Mouse (Mus musculus): Measurements from ENCODE around the gene Dnttip1. TPM values are rescaled to one million over a fixed set of nuclear protein-coding genes. Genes with fewer than 3 reads are reported as not detected.
"Not testable (repeated sequence)": the region's sequence is repeated elsewhere in the genome, so short reads cannot be mapped to it uniquely, and the experiment has no call there.

Gene Dnttip1
- polyA plus RNA-seq (2016; fragmentation: Nextera tagmentation; extraction: Ambion mirVana): 85.1 and 88.8 TPM in 2 replicates

DNA sequence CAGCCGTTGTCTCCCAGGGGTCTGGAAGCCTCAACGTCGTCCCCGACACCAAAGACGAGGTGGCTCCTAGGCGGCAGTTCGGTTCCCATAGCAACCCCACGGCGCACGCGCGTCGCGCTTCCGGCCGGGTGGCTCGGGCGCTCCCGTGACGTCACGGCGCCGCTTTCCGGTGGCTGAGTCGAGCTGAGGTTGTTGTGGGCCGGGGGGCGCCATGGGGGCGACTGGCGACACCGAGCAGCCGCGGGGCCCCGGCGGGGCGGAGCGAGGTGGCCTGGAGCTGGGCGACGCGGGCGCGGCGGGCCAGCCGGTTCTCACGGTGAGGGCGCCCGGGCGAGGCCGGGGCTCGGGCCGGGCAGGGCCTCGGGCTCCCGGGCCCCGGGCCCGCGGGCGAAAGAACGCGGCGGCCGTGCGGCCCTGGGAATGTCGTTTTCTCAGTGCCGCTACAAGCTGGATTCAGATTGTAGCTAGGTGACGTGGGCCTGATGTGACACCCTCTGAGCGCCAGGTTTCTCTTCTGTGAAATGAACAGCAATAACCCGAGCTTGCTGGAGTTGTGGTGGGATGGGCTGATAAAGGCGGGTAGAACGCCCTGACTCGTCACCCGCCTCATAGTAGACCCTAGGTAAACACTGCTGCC lies at the start of gene Dnttip1, which contains the start of gene Wfdc3:
Dnttip1 (plus strand) TSS at position 141 of the 637 bp plus-strand sequence.
Wfdc3 (minus strand) TSS at position 89 of the 637 bp plus-strand sequence.
- Histone ChIP-seq H3K4me1 (peaks cover 20% of the 10 kb centered on the region), H3K27me3 (replicated peaks; ENCODE audit: low read depth, poor library complexity, severe bottlenecking) (no peaks in the 10 kb centered on the region), H3K36me3 (replicated peaks) (peaks cover 37% of the 10 kb centered on the region), H3K27ac (replicated peaks) (peak within 1 kb of the TSS; percentile 95), H3K9me3 (no peaks in the 10 kb centered on the region), H3K4me3 (peak within 1 kb of the TSS; percentile 92)
- under 1% methylated on average over 70 of the region's 70 CpGs for WGBS
- DNase-seq (ENCODE audit: low spot score): peak; percentile 96

DNA sequence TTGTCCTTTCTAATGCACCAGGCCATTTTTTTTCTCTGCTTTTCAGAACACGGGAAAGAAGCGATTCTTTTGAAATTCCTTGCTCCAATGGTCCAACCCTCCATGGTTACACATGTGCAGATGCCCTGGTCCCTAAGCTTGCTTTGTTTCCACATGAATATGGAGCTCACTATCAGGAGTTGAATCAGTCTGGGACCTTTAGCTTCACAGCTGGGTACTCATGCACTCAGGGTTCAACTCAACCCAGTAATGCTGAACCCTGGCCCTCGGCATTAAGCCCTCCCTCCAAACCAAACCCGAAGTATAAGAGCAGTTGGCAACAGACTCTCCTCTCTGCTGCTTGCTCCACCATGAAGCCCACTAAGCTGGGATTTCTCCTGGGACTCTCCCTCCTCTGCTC lies 47.6 kb upstream of the Dnttip1 start, which contains the start of gene Spint4:
Spint4 (plus strand) TSS at position 301 of the 400 bp plus-strand sequence.
- DNase-seq (ENCODE audit: low spot score): no peak
- Histone ChIP-seq H3K4me3 (no peak within 1 kb of the TSS), H3K36me3 (replicated peaks) (no peaks in the 10 kb centered on the region), H3K27ac (replicated peaks) (no peak within 1 kb of the TSS), H3K9me3 (no peaks in the 10 kb centered on the region), H3K27me3 (replicated peaks; ENCODE audit: low read depth, poor library complexity, severe bottlenecking) (no peaks in the 10 kb centered on the region), H3K4me1 (no peaks in the 10 kb centered on the region)
- 83% methylated on average over 4 of the region's 4 CpGs for whole genome bisulfite sequencing

DNA sequence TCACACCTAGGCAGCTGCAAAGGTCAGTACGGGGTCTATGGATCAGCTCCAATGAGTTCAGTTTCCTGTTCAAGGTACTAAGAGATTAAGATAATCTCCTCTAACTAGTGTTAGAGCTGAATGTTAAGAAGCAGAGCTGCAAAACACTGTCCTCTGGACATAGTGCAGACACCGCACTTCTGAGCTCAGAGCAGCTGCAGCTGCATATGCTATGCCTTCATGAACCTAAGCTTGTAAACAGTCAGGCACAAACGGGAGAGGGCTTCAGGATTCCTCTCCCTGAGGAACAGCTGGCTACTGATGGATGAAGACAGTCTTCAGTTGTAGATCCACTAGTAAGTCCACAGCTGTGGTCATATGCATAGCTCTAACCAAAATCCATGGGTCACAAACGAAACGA lies 44.8 kb upstream of the Dnttip1 start:
- DNase-seq (ENCODE audit: low spot score): no peak
- no peak overlapping the region for H3K27ac ChIP-seq (replicated peaks)
- WGBS: 86% methylated on average over 5 of the region's 5 CpGs
- H3K4me1 ChIP-seq: no peaks in the 10 kb centered on the region
- H3K4me3 ChIP-seq: no peak overlapping the region
- no peaks in the 10 kb centered on the region for H3K27me3 ChIP-seq (replicated peaks; ENCODE audit: low read depth, poor library complexity, severe bottlenecking)
- H3K9me3 ChIP-seq: no peaks in the 10 kb centered on the region
- H3K36me3 ChIP-seq (replicated peaks): no peaks in the 10 kb centered on the region

DNA sequence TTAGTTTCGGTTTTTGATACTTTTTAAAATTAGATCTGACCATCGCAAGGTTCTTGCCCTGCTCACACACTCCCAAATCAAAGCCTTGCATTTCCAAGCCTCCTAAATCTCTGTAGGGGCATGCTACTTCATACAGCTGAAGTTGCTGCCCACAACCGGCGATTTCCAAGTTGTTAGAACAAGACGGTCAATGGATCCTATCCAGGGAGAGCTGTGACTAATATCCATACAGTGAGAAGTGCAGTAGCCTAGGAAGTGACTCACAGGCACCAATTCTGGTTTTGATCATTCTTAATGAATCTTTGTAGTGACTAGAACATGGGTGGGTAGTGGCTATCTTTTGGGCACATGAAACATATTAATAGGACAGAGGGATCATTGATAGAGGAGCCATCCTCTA lies 44.0 kb upstream of the Dnttip1 start:
- Histone ChIP-seq H3K27me3 (replicated peaks; ENCODE audit: low read depth, poor library complexity, severe bottlenecking) (no peaks in the 10 kb centered on the region), H3K4me3 (no peak overlapping the region), H3K27ac (replicated peaks) (no peak overlapping the region), H3K4me1 (no peaks in the 10 kb centered on the region), H3K9me3 (no peaks in the 10 kb centered on the region), H3K36me3 (replicated peaks) (no peaks in the 10 kb centered on the region)
- 90% methylated on average over 5 of the region's 5 CpGs for WGBS
- no peak for DNase-seq (ENCODE audit: low spot score)

DNA sequence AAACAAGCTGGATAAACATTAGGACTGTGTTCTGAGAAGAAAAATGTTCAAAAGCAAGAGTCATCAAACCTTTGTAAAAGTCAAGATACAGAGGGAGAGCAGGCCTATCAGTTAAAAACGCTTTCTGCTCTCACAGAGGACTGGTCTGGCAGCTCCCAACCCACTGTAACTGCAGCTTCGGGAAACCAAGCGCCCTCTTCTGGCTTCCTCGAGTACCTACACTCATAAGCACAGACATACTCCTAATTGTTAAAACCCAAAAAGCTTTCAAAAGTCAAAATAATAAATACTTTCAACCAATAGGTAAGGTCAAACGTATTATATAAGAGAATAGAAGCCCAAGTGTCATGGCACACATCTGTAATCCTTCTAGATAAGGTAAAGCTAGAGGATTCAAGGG lies 41.5 kb upstream of the Dnttip1 start:
- 72% methylated on average over 5 of the region's 5 CpGs for WGBS
- no peaks in the 10 kb centered on the region for H3K9me3 ChIP-seq
- H3K4me3 ChIP-seq: no peak overlapping the region
- H3K4me1 ChIP-seq: no peaks in the 10 kb centered on the region
- no peak for DNase-seq (ENCODE audit: low spot score)
- H3K36me3 ChIP-seq (replicated peaks): no peaks in the 10 kb centered on the region
- H3K27me3 ChIP-seq (replicated peaks; ENCODE audit: low read depth, poor library complexity, severe bottlenecking): no peaks in the 10 kb centered on the region
- H3K27ac ChIP-seq (replicated peaks): no peak overlapping the region

DNA sequence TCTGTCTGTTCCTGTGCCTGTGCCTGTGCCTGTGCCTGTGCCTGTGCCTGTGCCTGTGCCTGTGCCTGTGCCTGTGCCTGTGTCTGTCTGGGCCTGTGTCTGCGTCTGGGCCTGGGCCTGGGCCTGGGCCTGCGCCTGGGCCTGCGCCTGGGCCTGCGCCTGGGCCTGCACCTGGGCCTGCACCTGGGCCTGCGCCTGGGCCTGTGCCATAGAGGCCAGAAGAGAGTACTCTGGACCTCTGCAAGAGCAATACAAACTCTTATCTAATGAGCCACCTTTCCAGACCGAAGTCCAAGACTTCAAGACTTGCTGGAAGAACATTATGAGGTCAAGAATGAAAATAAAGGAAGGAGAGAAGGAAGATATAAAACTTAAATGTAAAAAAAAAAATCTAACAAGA lies 40.5 kb upstream of the Dnttip1 start:
- DNase-seq (ENCODE audit: low spot score): no peak
- no peak overlapping the region for H3K27ac ChIP-seq (replicated peaks)
- no peak overlapping the region for H3K4me3 ChIP-seq
- H3K36me3 ChIP-seq (replicated peaks): no peaks in the 10 kb centered on the region
- WGBS: 94% methylated on average over 6 of the region's 6 CpGs
- H3K27me3 ChIP-seq (replicated peaks; ENCODE audit: low read depth, poor library complexity, severe bottlenecking): no peaks in the 10 kb centered on the region
- no peaks in the 10 kb centered on the region for H3K4me1 ChIP-seq
- H3K9me3 ChIP-seq: no peaks in the 10 kb centered on the region

DNA sequence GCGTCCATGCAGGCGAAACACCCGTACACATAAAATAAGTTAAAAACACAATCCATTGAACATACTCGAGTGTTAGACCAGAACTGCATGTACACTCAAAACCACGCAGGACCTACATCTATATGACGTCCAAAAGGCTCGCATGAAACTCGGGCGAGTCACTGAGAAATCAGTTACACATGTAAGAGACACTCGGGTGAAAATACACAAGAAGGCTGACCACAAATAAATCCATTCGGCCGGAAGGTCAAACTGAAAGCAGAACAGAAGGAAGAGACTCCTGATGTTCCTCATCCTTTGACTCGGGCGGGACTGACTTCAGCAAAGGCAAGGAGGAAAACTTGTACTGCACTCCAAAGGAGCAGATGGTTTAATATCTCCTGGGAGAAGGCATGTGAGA lies 39.8 kb upstream of the Dnttip1 start:
- no peaks in the 10 kb centered on the region for H3K9me3 ChIP-seq
- no peaks in the 10 kb centered on the region for H3K4me1 ChIP-seq
- WGBS: 93% methylated on average over 14 of the region's 14 CpGs
- no peak for DNase-seq (ENCODE audit: low spot score)
- no peaks in the 10 kb centered on the region for H3K27me3 ChIP-seq (replicated peaks; ENCODE audit: low read depth, poor library complexity, severe bottlenecking)
- H3K36me3 ChIP-seq (replicated peaks): no peaks in the 10 kb centered on the region
- H3K4me3 ChIP-seq: no peak overlapping the region
- no peak overlapping the region for H3K27ac ChIP-seq (replicated peaks)

DNA sequence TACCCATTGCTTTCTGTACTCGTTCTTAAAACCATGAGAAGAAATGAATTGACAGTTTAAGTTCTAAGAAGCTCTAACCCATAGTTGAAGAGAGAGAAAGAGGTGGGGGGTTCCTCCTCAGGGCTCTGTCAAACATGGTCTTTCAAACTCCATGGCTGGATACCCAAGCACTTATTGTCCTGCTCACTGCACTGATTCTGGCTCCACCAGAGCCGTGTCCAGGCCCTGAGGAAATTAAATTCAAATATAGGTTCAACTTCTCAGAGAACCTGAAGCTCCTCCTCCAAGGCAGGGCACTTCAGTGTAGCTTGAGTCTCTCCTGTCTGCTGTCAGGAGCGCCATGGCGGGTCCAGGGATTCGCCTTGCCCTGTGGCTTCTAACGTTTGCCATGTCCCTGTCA lies 30.8 kb upstream of the Dnttip1 start, which contains the start of gene Spint5:
Spint5 (plus strand) TSS at position 301 of the 400 bp plus-strand sequence.
- no peaks in the 10 kb centered on the region for H3K4me1 ChIP-seq
- no peaks in the 10 kb centered on the region for H3K9me3 ChIP-seq
- H3K27me3 ChIP-seq (replicated peaks; ENCODE audit: low read depth, poor library complexity, severe bottlenecking): no peaks in the 10 kb centered on the region
- no peak within 1 kb of the TSS for H3K4me3 ChIP-seq
- no peak within 1 kb of the TSS for H3K27ac ChIP-seq (replicated peaks)
- 77% methylated on average over 6 of the region's 6 CpGs for WGBS
- no peaks in the 10 kb centered on the region for H3K36me3 ChIP-seq (replicated peaks)
- no peak for DNase-seq (ENCODE audit: low spot score)

DNA sequence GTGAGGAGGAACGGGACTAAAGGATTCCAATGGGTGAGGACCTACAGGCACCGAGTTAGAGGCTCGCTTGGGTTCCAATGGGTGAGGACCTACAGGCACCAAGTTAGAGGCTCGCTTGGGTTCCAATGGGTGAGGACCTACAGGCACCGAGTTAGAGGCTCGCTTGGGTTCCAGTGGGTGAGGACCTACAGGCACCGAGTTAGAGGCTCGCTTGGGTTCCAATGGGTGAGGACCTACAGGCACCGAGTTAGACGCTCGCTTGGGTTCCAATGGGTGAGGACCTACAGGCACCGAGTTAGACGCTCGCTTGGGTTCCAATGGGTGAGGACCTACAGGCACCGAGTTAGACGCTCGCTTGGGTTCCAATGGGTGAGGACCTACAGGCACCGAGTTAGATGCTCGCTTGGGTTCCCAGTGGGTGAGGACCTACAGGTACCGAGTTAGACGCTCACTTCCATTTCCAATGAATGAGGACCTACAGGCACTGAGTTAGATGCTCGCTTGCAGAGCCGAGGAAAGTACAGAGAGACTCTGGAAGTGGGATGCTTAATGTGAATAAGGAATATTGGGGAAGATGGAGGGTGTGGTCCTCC lies 29.5 kb upstream of the Dnttip1 start:
- not testable (repeated sequence) for H3K4me3 ChIP-seq; DNase-seq (ENCODE audit: low spot score); H3K36me3 ChIP-seq (replicated peaks); H3K27ac ChIP-seq (replicated peaks); H3K4me1 ChIP-seq; H3K27me3 ChIP-seq (replicated peaks; ENCODE audit: low read depth, poor library complexity, severe bottlenecking); H3K9me3 ChIP-seq
- WGBS: 92% methylated on average over 23 of the region's 23 CpGs

DNA sequence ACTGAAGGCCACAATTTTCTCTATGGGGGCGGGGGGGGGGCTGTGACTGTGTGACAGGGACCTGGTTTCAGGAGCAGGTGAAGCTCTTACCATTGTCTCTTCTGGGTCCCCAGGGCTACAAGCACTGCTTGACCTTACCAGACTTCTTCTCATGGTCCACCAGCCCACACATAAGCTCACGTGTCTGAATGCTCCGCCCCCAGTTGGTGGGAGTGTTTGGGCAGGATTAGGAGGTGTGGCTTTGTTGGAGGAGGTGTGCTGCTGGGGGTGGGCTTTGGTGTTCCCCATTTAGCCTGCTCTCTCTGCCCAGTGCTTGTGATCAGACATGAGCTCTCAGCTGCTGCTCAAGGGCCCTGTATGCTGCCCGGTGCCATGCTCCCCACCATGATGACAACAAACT lies 22.5 kb upstream of the Dnttip1 start:
- Histone ChIP-seq H3K4me3 (no peak overlapping the region), H3K9me3 (no peaks in the 10 kb centered on the region), H3K27ac (replicated peaks) (no peak overlapping the region), H3K36me3 (replicated peaks) (no peaks in the 10 kb centered on the region), H3K27me3 (replicated peaks; ENCODE audit: low read depth, poor library complexity, severe bottlenecking) (peaks cover 5% of the 10 kb centered on the region; the same call in 1 of the 2 replicates), H3K4me1 (no peaks in the 10 kb centered on the region)
- WGBS: 68% methylated on average over 4 of the region's 4 CpGs
- no peak for DNase-seq (ENCODE audit: low spot score)

DNA sequence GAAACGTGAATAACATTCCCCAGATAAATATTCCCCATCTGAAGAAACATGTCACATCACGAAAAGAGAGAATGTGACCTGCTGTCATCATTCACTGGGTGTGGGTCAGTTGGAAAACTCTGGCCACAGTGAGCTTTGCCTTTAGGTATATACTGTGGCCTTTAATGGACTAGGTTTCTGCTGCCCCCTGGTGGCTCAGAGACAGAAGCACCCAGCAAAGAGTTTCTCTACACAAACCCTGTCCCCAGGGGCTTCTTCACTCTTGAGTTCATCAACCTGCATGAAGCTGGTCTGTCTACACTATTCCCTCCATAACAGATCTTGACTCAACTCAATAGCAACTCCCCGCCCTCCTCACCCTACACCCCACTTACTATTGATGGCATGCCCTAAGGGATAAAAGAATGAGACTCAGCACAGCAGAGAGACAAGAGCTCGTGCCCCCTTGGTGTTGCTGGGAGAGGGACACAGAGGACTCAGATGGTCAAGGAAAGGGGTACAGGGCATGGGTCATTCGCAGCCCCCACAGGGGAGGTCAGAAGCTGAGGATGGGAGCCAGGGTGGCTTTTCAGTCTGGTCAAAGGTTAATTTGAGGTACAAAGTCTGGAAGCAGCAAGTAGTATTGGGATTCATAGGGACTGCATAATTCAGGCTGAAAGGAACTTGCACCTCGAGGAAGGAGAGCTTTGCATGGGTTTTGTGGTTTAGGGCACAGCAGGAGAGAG lies 19.7 kb upstream of the Dnttip1 start:
- Histone ChIP-seq H3K27me3 (replicated peaks; ENCODE audit: low read depth, poor library complexity, severe bottlenecking) (peaks cover 5% of the 10 kb centered on the region; the same call in 1 of the 2 replicates), H3K9me3 (no peaks in the 10 kb centered on the region), H3K4me3 (no peak overlapping the region), H3K27ac (replicated peaks) (no peak overlapping the region), H3K36me3 (replicated peaks) (no peaks in the 10 kb centered on the region), H3K4me1 (no peaks in the 10 kb centered on the region)
- DNase-seq (ENCODE audit: low spot score): peak; percentile 76
- 28% methylated on average over 6 of the region's 6 CpGs for WGBS

DNA sequence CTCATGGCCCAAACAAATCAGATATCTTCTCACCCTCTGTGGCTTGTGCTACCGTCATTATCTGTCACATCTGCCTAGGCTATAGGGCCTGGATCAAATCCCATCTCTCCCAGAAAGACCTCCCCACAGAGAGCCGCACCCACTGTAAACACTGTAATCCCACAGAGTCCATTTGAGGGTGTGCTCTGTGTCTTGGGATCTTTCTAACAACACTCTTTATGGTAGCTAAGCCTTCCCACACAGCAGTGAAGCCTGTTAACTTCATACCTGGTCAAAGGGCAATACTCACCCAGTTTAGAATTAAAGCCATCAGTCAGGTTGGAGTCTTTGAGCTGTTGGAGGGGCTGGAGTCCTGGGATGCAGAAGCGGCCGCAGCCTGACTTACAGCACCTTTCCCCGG lies 14.1 kb upstream of the Dnttip1 start:
- H3K27ac ChIP-seq (replicated peaks): no peak overlapping the region
- no peak for DNase-seq (ENCODE audit: low spot score)
- H3K27me3 ChIP-seq (replicated peaks; ENCODE audit: low read depth, poor library complexity, severe bottlenecking): peaks cover 5% of the 10 kb centered on the region; the same call in 1 of the 2 replicates
- H3K36me3 ChIP-seq (replicated peaks): no peaks in the 10 kb centered on the region
- peaks cover 4% of the 10 kb centered on the region; the same call in 1 of the 2 replicates for H3K4me1 ChIP-seq
- no peaks in the 10 kb centered on the region for H3K9me3 ChIP-seq
- H3K4me3 ChIP-seq: no peak overlapping the region
- WGBS: 83% methylated on average over 5 of the region's 5 CpGs
